Mouse (Mus musculus): ENCODE measurements around the gene Tmem117.

The Tmem117 gene

GRCm38 (mm10) chr15:95138709-95139409 is 509.8 kb downstream of the Tmem117 start:
- DNase-seq (ENCODE audit: low read depth, low spot score), result no peak

GRCm38 (mm10) chr15:95144131-95144530 is 515.1 kb downstream of the Tmem117 start:
- DNase-seq (ENCODE audit: low read depth, low spot score), result no peak

DNA sequence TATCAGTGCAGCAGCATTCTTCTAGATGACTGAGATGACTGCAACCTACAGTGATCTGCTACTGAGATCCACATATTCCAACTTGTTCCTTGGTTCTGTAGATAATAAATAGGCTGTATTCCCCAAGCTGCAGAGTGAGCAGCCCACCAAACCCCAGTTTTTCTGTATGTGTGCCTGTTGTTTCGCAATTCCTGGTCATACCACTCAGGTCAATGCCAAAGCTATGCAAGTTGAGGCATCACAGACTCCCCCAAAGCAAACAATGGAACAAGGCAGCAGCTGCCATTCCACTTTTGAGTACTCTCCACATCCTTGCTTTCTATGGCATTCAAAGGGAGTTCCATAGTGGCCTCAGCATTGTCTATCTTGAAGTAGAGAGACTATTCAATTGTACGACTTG is 516.1 kb downstream of the Tmem117 start:
- no peak for DNase-seq (ENCODE audit: low read depth, low spot score)

All from R1 (cell line).